Mouse (Mus musculus) kidney, adult 2 months (tissue): ENCODE measurements around the gene Tgfbrap1. TPM values are rescaled to one million over a fixed set of nuclear protein-coding genes. Genes with fewer than 3 reads are reported as not detected.

ENCODE experiments used
- DNase-seq: peaks from one replicate; pipeline ENCODE4 v3.0.0; 2021
- H3K27ac ChIP-seq: fragments of 200-500 bp; 2 replicates; pipeline ENCODE4 v1.5.1; 2012; ENCODE audit warnings: low read depth, low read length, control low read depth, inconsistent platforms; ENCODE audit not compliant: insufficient read depth
- H3K27me3 ChIP-seq: fragments of 200-500 bp; replicated peaks from 2 replicates; pipeline ENCODE4 v1.6.1; 2012; ENCODE audit warnings: mild to moderate bottlenecking, moderate library complexity, low read length, inconsistent platforms; ENCODE audit not compliant: control insufficient read depth, insufficient read depth
- H3K36me3 ChIP-seq: fragments of 200-500 bp; 2 replicates; pipeline ENCODE4 v1.6.1; 2012; ENCODE audit warnings: mild to moderate bottlenecking, moderate library complexity, low read length, inconsistent platforms; ENCODE audit not compliant: control insufficient read depth, insufficient read depth
- H3K4me1 ChIP-seq: fragments of 200-500 bp; 2 replicates; pipeline ENCODE4 v1.6.1; 2011; ENCODE audit warnings: low read length; ENCODE audit not compliant: control insufficient read depth, insufficient read depth
- H3K4me3 ChIP-seq: fragments of 200-500 bp; 2 replicates; pipeline ENCODE4 v1.5.1; 2011; ENCODE audit warnings: mild to moderate bottlenecking, low read depth, low read length, control low read depth; ENCODE audit not compliant: insufficient read depth
- CTCF ChIP-seq: fragments of 200-500 bp; conservative IDR thresholded peaks from 2 replicates; pipeline ENCODE4 v1.5.1; 2011; ENCODE audit warnings: low read depth, mild to moderate bottlenecking, control low read depth, low read length, moderate library complexity, mixed read lengths; ENCODE audit not compliant: insufficient read depth, insufficient read length
- POLR2A ChIP-seq: fragments of 200-500 bp; IDR thresholded peaks from one replicate; pipeline ENCODE4 v1.6.1; 2011; ENCODE audit warnings: low read depth, low read length, control low read depth
- WGBS: fragments of 180-500 bp; shearing (Covaris S2); methylation state at CpG from one replicate; pipeline ENCODE4 v1.1.7; 2018; 5-methylcytosine and 5-hydroxymethylcytosine counted together
- polyA plus RNA-seq: library from polyadenylated mRNA; depleted of rRNA; stranded (reverse); fragments of >200 nt; gene quantifications from 2 replicates; pipeline ENCODE4 v1.2.3, GENCODE M21; 2012

Gene Tgfbrap1
- polyA plus RNA-seq, 1 experiment: 33.4 TPM

DNA sequence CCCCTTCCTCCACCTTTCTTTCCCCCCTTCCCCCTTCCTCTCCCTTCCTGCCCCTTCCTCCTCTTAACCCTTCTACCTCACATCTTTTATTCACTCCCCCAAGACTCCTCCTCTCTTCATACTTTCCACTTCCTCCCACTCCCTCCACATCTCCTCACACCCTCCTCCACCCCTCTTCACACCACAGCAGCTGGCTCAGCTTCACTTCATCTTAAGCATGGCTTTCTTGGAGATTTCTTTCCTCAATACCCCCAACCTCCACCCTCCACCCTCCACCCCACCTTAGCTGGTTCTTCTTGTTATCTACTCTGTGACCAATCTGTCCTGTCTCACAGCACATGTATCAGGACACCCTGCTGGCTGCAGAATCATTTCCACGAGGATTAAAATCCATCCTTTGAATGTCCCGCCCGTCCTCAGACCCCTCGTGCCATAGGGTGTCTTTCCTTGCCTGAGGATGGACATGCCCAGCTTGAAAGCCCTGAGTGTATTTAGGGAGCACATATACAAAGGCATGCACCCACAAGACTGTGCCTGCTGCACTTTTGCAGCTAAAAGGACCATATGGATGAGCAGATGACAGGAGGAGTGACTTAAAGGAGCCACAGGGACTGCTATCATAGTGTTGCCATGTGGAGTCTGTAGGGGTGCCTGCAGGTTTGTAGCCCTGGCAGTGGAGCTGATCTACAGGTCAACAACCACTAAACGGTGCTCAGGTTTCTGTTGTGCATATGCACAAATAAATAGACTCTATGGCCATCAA, 32.0 kb upstream of the Tgfbrap1 start:
- Histone ChIP-seq H3K36me3 (no peaks in the 10 kb centered on the region), H3K27me3 (no peaks in the 10 kb centered on the region), H3K4me3 (no peak overlapping the region), H3K4me1 (no peaks in the 10 kb centered on the region), H3K27ac (no peak overlapping the region)
- DNase-seq: no peak
- TF ChIP-seq CTCF (no peak), POLR2A (no peak)
- whole genome bisulfite sequencing: 87% methylated on average over 5 of the region's 5 CpGs

DNA sequence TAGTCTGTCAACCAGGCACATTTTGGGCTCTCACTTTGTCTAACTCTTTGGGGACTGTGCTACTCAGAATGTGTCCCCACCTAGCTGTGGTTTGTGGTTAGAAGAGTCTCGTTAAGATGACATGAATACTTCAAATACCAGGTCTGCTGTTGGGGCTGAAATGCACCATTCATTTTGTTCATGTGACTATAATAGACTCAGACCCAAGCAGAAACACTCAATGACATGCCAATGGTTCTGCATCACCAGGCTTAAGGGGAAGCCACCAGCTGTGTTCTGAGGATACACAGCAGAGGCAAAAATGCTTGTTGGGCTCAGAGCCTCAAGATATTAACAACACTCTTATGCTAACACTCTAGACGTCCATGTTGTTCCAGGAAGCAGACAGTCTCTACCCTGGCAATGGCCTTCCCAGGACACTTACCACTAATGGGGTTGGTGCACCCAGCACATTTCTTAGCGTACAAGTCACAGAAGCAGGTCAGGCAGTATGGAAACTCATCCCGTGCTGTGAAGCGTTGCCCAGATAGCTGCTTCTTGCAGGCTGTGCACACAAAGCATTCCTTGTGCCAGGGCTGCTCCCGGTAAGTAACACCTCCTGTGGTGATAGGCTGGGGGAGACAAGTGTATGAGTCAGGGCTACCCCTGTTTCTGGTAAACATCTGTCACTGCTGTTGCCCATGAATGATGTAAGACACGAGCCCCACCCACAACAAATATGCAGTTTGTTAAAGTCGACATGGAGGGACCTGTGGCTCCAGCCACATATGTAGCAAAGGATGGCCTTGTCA, 29.6 kb upstream of the Tgfbrap1 start:
- no peak for TF ChIP-seq POLR2A
- no peak for TF ChIP-seq CTCF
- no peak for DNase-seq
- H3K4me1 ChIP-seq: no peaks in the 10 kb centered on the region
- H3K4me3 ChIP-seq: no peak overlapping the region
- no peaks in the 10 kb centered on the region for H3K36me3 ChIP-seq
- WGBS: 74% methylated on average over 8 of the region's 8 CpGs
- no peak overlapping the region for H3K27ac ChIP-seq
- no peaks in the 10 kb centered on the region for H3K27me3 ChIP-seq

DNA sequence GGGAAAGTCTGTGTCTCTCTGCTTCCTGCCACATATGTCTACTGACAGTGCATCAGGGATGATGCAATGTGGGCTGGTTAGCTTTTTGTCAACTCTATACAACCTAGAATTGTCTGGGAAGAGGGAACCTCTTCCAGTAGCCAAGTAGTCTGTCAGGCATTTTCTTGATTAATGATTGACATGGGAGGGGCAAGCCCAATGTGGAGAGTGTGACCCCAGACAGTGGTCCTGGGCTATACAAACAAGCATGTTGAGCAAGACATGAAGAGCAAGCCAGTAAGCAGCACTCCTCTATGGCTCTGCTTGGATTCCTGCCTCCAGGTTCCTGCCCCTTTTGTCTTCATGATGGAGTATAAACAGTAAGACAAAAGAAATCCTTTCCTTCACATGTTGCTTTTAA, 28.8 kb upstream of the Tgfbrap1 start:
- no peaks in the 10 kb centered on the region for H3K27me3 ChIP-seq
- no peak overlapping the region for H3K27ac ChIP-seq
- H3K4me3 ChIP-seq: no peak overlapping the region
- H3K36me3 ChIP-seq: no peaks in the 10 kb centered on the region
- DNase-seq: no peak
- no peak for TF ChIP-seq POLR2A
- TF ChIP-seq CTCF: no peak
- no peaks in the 10 kb centered on the region for H3K4me1 ChIP-seq

DNA sequence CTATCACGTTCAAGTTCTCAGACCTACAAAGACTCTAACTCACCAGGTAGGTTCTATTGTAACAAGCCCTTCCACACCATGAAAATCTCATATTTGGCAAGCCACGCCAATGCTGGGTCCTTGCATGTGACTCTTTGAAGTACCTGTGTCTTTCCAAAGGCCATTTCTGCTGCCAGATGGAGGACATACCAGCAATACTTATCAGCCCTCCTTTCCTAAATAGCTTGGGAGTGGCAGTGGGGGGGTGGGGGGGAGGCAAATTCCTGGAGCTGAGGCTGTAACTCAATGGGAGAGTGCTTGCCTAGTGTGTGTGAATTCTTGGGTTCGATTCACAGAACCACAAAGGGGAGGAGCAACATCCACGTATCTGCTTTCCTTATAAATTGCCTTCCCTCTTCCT, 26.3 kb upstream of the Tgfbrap1 start:
- 70% methylated on average over 4 of the region's 4 CpGs for WGBS
- Histone ChIP-seq H3K36me3 (no peaks in the 10 kb centered on the region; the same call in 1 of the 2 replicates), H3K4me1 (no peaks in the 10 kb centered on the region), H3K4me3 (no peak overlapping the region), H3K27me3 (no peaks in the 10 kb centered on the region), H3K27ac (no peak overlapping the region)
- no peak for TF ChIP-seq CTCF
- TF ChIP-seq POLR2A: no peak
- DNase-seq: no peak

DNA sequence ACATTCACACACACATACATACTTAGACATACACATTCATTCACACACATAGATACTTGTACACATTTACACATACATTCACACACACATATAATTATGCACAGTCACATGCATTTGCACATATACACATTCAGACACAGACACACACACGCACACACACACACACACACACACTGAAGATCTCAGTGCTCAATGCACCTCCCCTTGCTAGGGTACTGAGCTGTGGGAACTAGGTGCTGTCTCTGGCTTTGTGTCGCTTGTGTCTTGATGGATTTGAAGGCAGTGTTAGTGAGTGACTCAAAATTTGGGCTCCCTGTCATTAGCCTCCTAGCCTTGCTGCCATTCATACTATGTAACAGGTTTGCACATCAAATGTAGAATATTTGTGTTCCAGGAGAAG, 24.2 kb upstream of the Tgfbrap1 start:
- TF ChIP-seq CTCF (no peak), POLR2A (no peak)
- Histone ChIP-seq H3K4me3 (no peak overlapping the region), H3K4me1 (peaks cover 2% of the 10 kb centered on the region; the same call in 1 of the 2 replicates), H3K36me3 (no peaks in the 10 kb centered on the region; the same call in 1 of the 2 replicates), H3K27me3 (no peaks in the 10 kb centered on the region), H3K27ac (no peak overlapping the region)
- 96% methylated on average over 2 of the region's 2 CpGs for WGBS
- no peak for DNase-seq

DNA sequence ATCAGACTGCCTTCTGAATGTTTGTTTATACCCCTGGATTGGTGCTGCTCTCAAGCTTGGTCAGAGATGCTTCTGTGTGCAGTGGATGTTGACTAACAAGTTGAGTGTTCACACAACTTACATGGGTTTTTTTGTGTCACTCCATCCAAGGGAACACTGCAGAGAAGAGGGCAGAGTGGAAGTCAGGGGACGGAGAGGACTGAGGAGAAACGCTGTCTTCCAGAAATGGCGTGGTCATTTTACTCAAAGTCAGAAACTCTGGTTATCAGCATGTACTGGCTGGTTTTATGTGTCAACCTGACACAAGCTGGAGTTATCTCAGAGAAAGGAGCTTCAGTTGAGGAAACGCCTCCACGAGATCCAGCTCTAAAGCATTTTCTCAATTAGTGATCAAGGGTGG, 22.5 kb upstream of the Tgfbrap1 start:
- no peak for TF ChIP-seq CTCF
- TF ChIP-seq POLR2A: no peak
- no peak overlapping the region for H3K27ac ChIP-seq
- no peaks in the 10 kb centered on the region; the same call in 1 of the 2 replicates for H3K36me3 ChIP-seq
- DNase-seq: no peak
- WGBS: 96% methylated on average over 5 of the region's 5 CpGs
- H3K27me3 ChIP-seq: no peaks in the 10 kb centered on the region
- peaks cover 5% of the 10 kb centered on the region; the same call in 1 of the 2 replicates for H3K4me1 ChIP-seq
- no peak overlapping the region for H3K4me3 ChIP-seq

DNA sequence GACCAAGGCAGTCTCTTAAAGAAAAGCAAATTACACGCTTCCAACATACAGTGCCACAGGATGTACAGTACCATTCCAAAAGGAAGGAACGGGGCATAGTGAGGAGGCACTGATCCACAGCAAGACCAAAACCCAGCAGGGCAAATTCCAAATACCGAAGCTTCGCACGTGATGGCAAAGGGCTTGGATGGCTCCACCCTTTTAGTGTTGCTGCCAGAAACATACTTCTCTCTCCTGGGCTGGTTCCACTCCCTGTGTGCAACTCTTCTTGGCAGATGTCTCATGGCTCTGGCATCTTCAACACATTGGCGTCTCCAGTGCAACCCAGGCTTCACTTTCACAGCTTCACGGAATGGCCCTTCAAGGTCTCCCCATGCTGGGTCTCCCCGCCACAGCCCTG, 19.0 kb upstream of the Tgfbrap1 start:
- no peak overlapping the region for H3K4me3 ChIP-seq
- H3K36me3 ChIP-seq: peaks cover 1% of the 10 kb centered on the region
- 67% methylated on average over 8 of the region's 8 CpGs for WGBS
- H3K27me3 ChIP-seq: no peaks in the 10 kb centered on the region
- no peak overlapping the region; the same call in 1 of the 2 replicates for H3K27ac ChIP-seq
- TF ChIP-seq CTCF (no peak), POLR2A (no peak)
- peaks cover 5% of the 10 kb centered on the region; the same call in 1 of the 2 replicates for H3K4me1 ChIP-seq
- peak; percentile 93 for DNase-seq
